Mouse (Mus musculus) lung, adult 2 months (tissue): ENCODE measurements around the gene Arid1b. TPM values are rescaled to one million over a fixed set of nuclear protein-coding genes. Genes with fewer than 3 reads are reported as not detected.

Experiments used
- DNase-seq: peaks from one replicate; pipeline ENCODE4 v3.0.0; 2022
- H3K4me1 ChIP-seq: fragments of 200-500 bp; 2 replicates; pipeline ENCODE4 v1.6.1; 2011; ENCODE audit warnings: low read length; ENCODE audit not compliant: control insufficient read depth, insufficient read depth
- H3K4me3 ChIP-seq: fragments of 200-500 bp; replicated peaks from 2 replicates; pipeline ENCODE3; 2011; ENCODE audit warnings: low read depth, mild to moderate bottlenecking, control low read depth, low read length; ENCODE audit errors: extremely low read depth
- CTCF ChIP-seq: fragments of 200-500 bp; IDR thresholded peaks from 2 replicates; pipeline ENCODE4 v1.5.1; 2011; ENCODE audit warnings: mild to moderate bottlenecking, low read length, control low read depth; ENCODE audit not compliant: insufficient read depth
- POLR2A ChIP-seq: fragments of 200-500 bp; IDR thresholded peaks from 2 replicates; pipeline ENCODE4 v1.6.1; 2011; ENCODE audit warnings: low read depth, mild to moderate bottlenecking, control low read depth, low read length, borderline replicate concordance; ENCODE audit errors: extremely low read depth
- whole genome bisulfite sequencing: fragments of 180-500 bp; shearing (Covaris S2); methylation state at CpG from one replicate; pipeline ENCODE4 v1.1.7; 2018; 5-methylcytosine and 5-hydroxymethylcytosine counted together
- polyA plus RNA-seq: library from polyadenylated mRNA; depleted of rRNA; stranded (reverse); fragments of >200 nt; gene quantifications from 2 replicates; pipeline ENCODE4 v1.2.3, GENCODE M21; 2012

Arid1b gene
- polyA plus RNA-seq, 1 experiment = 60.1 TPM

- 79% methylated on average over 14 of the region's 14 CpGs for WGBS
- no peak for DNase-seq
- Histone ChIP-seq H3K4me3 (no peak overlapping the region), H3K4me1 (no peaks in the 10 kb centered on the region; the same call in 1 of the 2 replicates)
- TF ChIP-seq CTCF (no peak), POLR2A (no peak)
Observed at GRCm38 (mm10) chr17:5132296-5132986, 138.3 kb downstream of the Arid1b start.

GRCm38 (mm10) chr17:5132987-5133355, 138.8 kb downstream of the Arid1b start:
- DNase-seq = no peak
- TF ChIP-seq POLR2A = no peak
- TF ChIP-seq CTCF = no peak
- 77% methylated on average over 7 of the region's 7 CpGs for WGBS
- Histone ChIP-seq H3K4me3 (no peak overlapping the region), H3K4me1 (peaks cover 4% of the 10 kb centered on the region)

- Histone ChIP-seq H3K4me3 (no peak overlapping the region), H3K4me1 (peaks cover 9% of the 10 kb centered on the region)
- TF ChIP-seq CTCF (no peak), POLR2A (no peak)
- WGBS = 71% methylated on average over 8 of the region's 8 CpGs
- no peak for DNase-seq
Observed at GRCm38 (mm10) chr17:5133831-5134230, 139.7 kb downstream of the Arid1b start.

- no peak for TF ChIP-seq CTCF
- TF ChIP-seq POLR2A = no peak
- H3K4me1 ChIP-seq = peaks cover 11% of the 10 kb centered on the region
- no peak overlapping the region for H3K4me3 ChIP-seq
- DNase-seq = no peak
- 71% methylated on average over 8 of the region's 8 CpGs for WGBS
Observed at GRCm38 (mm10) chr17:5134271-5134670, 140.1 kb downstream of the Arid1b start.

GRCm38 (mm10) chr17:5137936-5138335, 143.8 kb downstream of the Arid1b start:
- DNase-seq = no peak
- peaks cover 13% of the 10 kb centered on the region for H3K4me1 ChIP-seq
- no peak overlapping the region for H3K4me3 ChIP-seq
- TF ChIP-seq POLR2A (no peak), CTCF (no peak)
- WGBS = 53% methylated on average over 3 of the region's 3 CpGs

- no peak for DNase-seq
- WGBS = 22% methylated on average over 8 of the region's 8 CpGs
- TF ChIP-seq POLR2A (no peak), CTCF (no peak)
- Histone ChIP-seq H3K4me3 (no peak overlapping the region), H3K4me1 (peaks cover 17% of the 10 kb centered on the region)
Observed at GRCm38 (mm10) chr17:5138641-5139205, 144.6 kb downstream of the Arid1b start.

- peaks cover 22% of the 10 kb centered on the region for H3K4me1 ChIP-seq
- no peak for DNase-seq
- H3K4me3 ChIP-seq = no peak overlapping the region
- WGBS = 32% methylated on average over 8 of the region's 8 CpGs
- no peak for TF ChIP-seq CTCF
Observed at GRCm38 (mm10) chr17:5139553-5139952, 145.4 kb downstream of the Arid1b start.

- 63% methylated on average over 6 of the region's 6 CpGs for WGBS
- Histone ChIP-seq H3K4me3 (no peak overlapping the region), H3K4me1 (peaks cover 13% of the 10 kb centered on the region)
- TF ChIP-seq POLR2A = no peak
- no peak for TF ChIP-seq CTCF
- no peak for DNase-seq
Observed at GRCm38 (mm10) chr17:5143735-5144439, 149.8 kb downstream of the Arid1b start.

- H3K4me1 ChIP-seq = no peaks in the 10 kb centered on the region
Observed at GRCm38 (mm10) chr17:5150660-5151063, 156.5 kb downstream of the Arid1b start.

More at GRCm38 (mm10) chr17:5150660-5151063, 156.5 kb downstream of the Arid1b start:
- no peak overlapping the region for H3K4me3 ChIP-seq
- no peak for TF ChIP-seq POLR2A
- no peak for TF ChIP-seq CTCF
- WGBS = 62% methylated on average over 7 of the region's 7 CpGs
- DNase-seq = no peak
